ENCODE assay signal across 36 mouse cellular contexts in genomic region chr7:81847010-81847409, GRCm38 (mm10). TPM values are rescaled to one million over a fixed set of nuclear protein-coding genes. Genes with fewer than 3 reads are reported as not detected.
A peak's percentile ranks its signal among the peaks of the same experiment; 100 is the strongest.
DNase-seq lines count a peak whose midpoint lies in the region; ATAC-seq and TF ChIP-seq lines count a peak whose summit lies in the region.
"Had no signal": no experiment of that assay in that cellular context is flagged by ENCODE, and none has a peak within 500 bp of the region (broad histone marks: within the 10 kb centered on the region; RNA-seq: fewer than 3 reads in every experiment).

No protein-coding gene starts in this region.

- H3K9me3 ChIP-seq in embryonic facial prominence, embryonic 11.5 days (replicated peaks; ENCODE audit: control insufficient read depth, low read length): no peaks in the 10 kb centered on the region
- H3K9me3 ChIP-seq in embryonic facial prominence, embryonic 10.5 days: no peaks in the 10 kb centered on the region
- no peaks in the 10 kb centered on the region for H3K9me3 ChIP-seq in heart, embryonic 12.5 days (replicated peaks)
- H3K9me3 ChIP-seq in midbrain, postnatal 0 days (ENCODE audit: low read length): no peaks in the 10 kb centered on the region
- no peaks in the 10 kb centered on the region for H3K9me3 ChIP-seq in midbrain, embryonic 14.5 days (ENCODE audit: control insufficient read depth, low read length)
- H3K9me3 ChIP-seq: embryonic facial prominence, embryonic 12.5 days; heart, embryonic 15.5 days; limb, embryonic 15.5 days; midbrain, embryonic 15.5 days; neural tube, embryonic 15.5 days had no signal

- WGBS in embryonic facial prominence, embryonic 11.5 days: 28% methylated on average over 8 of the region's 8 CpGs
- 34% methylated on average over 8 of the region's 8 CpGs for WGBS in embryonic facial prominence, embryonic 10.5 days
- WGBS in heart, embryonic 12.5 days: 38% methylated on average over 8 of the region's 8 CpGs
- WGBS in midbrain, postnatal 0 days: 39% methylated on average over 8 of the region's 8 CpGs
- 44% methylated on average over 8 of the region's 8 CpGs for WGBS in midbrain, embryonic 14.5 days

- H3K27ac ChIP-seq in embryonic facial prominence, embryonic 11.5 days (replicated peaks; ENCODE audit: low read depth, low read length): no peak overlapping the region
- no peak overlapping the region for H3K27ac ChIP-seq in embryonic facial prominence, embryonic 10.5 days (replicated peaks)
- H3K27ac ChIP-seq in heart, embryonic 12.5 days (ENCODE audit: poor library complexity, severe bottlenecking): no peak overlapping the region
- H3K27ac ChIP-seq in midbrain, postnatal 0 days (ENCODE audit: low read depth, low read length): no peak overlapping the region
- no peak overlapping the region for H3K27ac ChIP-seq in midbrain, embryonic 14.5 days (replicated peaks; ENCODE audit: low read depth, low read length)
- H3K27ac ChIP-seq: embryonic facial prominence, embryonic 12.5 days; heart, embryonic 15.5 days; kidney, postnatal 0 days; limb, embryonic 15.5 days; liver, embryonic 14.5 days; midbrain, embryonic 15.5 days; neural tube, embryonic 15.5 days had no signal

- no peak for TF ChIP-seq CTCF in midbrain, postnatal 0 days (IDR thresholded peaks at IDR 0.05)

- ATAC-seq in embryonic facial prominence, embryonic 11.5 days (replicated peaks; ENCODE audit: insufficient number of reproducible peaks, low FRiP score, low TSS enrichment, low read depth): no peak
- ATAC-seq in heart, embryonic 12.5 days (ENCODE audit: insufficient number of reproducible peaks, low FRiP score): no peak
- no peak for ATAC-seq in midbrain, postnatal 0 days (ENCODE audit: low FRiP score)
- no peak for ATAC-seq in midbrain, embryonic 14.5 days (ENCODE audit: low FRiP score, low TSS enrichment)
- ATAC-seq: CD4-positive, CD25-positive, alpha-beta regulatory T cell, adult 4 months; midbrain, embryonic 15.5 days had no signal

- no peak overlapping the region for H3K4me3 ChIP-seq in embryonic facial prominence, embryonic 11.5 days (ENCODE audit: low read depth, low read length)
- H3K4me3 ChIP-seq in embryonic facial prominence, embryonic 10.5 days: no peak overlapping the region
- no peak overlapping the region for H3K4me3 ChIP-seq in heart, embryonic 12.5 days
- no peak overlapping the region for H3K4me3 ChIP-seq in midbrain, postnatal 0 days (ENCODE audit: low read depth, low read length)
- H3K4me3 ChIP-seq in midbrain, embryonic 14.5 days (replicated peaks; ENCODE audit: low read depth, low read length): no peak overlapping the region
- H3K4me3 ChIP-seq: embryonic facial prominence, embryonic 12.5 days; erythroblast, embryonic 14.5 days; heart, embryonic 15.5 days; limb, embryonic 15.5 days; megakaryocyte, embryonic 14.5 days; midbrain, embryonic 15.5 days; myocyte; neural tube, embryonic 15.5 days had no signal

- no peak overlapping the region for H3K9ac ChIP-seq in embryonic facial prominence, embryonic 11.5 days (replicated peaks; ENCODE audit: low read length)
- H3K9ac ChIP-seq in heart, embryonic 12.5 days: no peak overlapping the region
- no peak overlapping the region for H3K9ac ChIP-seq in midbrain, postnatal 0 days (replicated peaks; ENCODE audit: low read length, poor library complexity, severe bottlenecking)
- H3K9ac ChIP-seq in midbrain, embryonic 14.5 days (replicated peaks; ENCODE audit: low read length): no peak overlapping the region
- H3K9ac ChIP-seq: embryonic facial prominence, embryonic 12.5 days; heart, embryonic 15.5 days; limb, embryonic 15.5 days; liver, embryonic 14.5 days; lung, embryonic 14.5 days; midbrain, embryonic 15.5 days; neural tube, embryonic 15.5 days had no signal

- no peaks in the 10 kb centered on the region for H3K4me1 ChIP-seq in embryonic facial prominence, embryonic 11.5 days (ENCODE audit: control insufficient read depth, insufficient read depth, low read length)
- H3K4me1 ChIP-seq in embryonic facial prominence, embryonic 10.5 days: peaks cover 31% of the 10 kb centered on the region
- peaks cover 10% of the 10 kb centered on the region for H3K4me1 ChIP-seq in heart, embryonic 12.5 days (replicated peaks)
- no peaks in the 10 kb centered on the region for H3K4me1 ChIP-seq in midbrain, postnatal 0 days (ENCODE audit: insufficient read depth, low read length)
- H3K4me1 ChIP-seq in midbrain, embryonic 14.5 days (ENCODE audit: control insufficient read depth, insufficient read depth, low read length): no peaks in the 10 kb centered on the region
- H3K4me1 ChIP-seq: limb, embryonic 15.5 days; midbrain, embryonic 15.5 days; neural tube, embryonic 15.5 days had no signal

- no peak overlapping the region for H3K4me2 ChIP-seq in embryonic facial prominence, embryonic 11.5 days (ENCODE audit: low read depth, low read length)
- H3K4me2 ChIP-seq in heart, embryonic 12.5 days: no peak overlapping the region
- H3K4me2 ChIP-seq in midbrain, postnatal 0 days (ENCODE audit: low read depth, low read length, poor library complexity, severe bottlenecking): no peak overlapping the region
- no peak overlapping the region for H3K4me2 ChIP-seq in midbrain, embryonic 14.5 days (ENCODE audit: low read length)
- H3K4me2 ChIP-seq: embryonic facial prominence, embryonic 12.5 days; heart, embryonic 15.5 days; limb, embryonic 15.5 days; lung, embryonic 14.5 days; midbrain, embryonic 15.5 days; neural tube, embryonic 15.5 days had no signal

- peak; percentile 46 for DNase-seq in embryonic facial prominence, embryonic 11.5 days (ENCODE audit: low spot score)
- DNase-seq in embryonic facial prominence, embryonic 10.5 days (ENCODE audit: low spot score): no peak
- DNase-seq in heart, adult 11 months: peak; percentile 55
- DNase-seq in midbrain, postnatal 0 days (ENCODE audit: low spot score): peak; percentile 54
- DNase-seq in midbrain, embryonic 14.5 days: no peak
- DNase-seq in embryo, embryonic 11 days: peak; percentile 24
- DNase-seq in cerebellum, adult 11 months: no peak
- DNase-seq: gastrocnemius, postnatal 10 days; heart, adult 18-20 months; kidney, adult 2 months; lung, embryonic 14.5 days; lung, postnatal 36 days; thymus, adult 18-20 months; thymus, postnatal 36 days had no signal

- no peaks in the 10 kb centered on the region for H3K36me3 ChIP-seq in embryonic facial prominence, embryonic 11.5 days (replicated peaks; ENCODE audit: control insufficient read depth, insufficient read depth, low read depth, low read length)
- no peaks in the 10 kb centered on the region for H3K36me3 ChIP-seq in embryonic facial prominence, embryonic 10.5 days (replicated peaks)
- no peaks in the 10 kb centered on the region for H3K36me3 ChIP-seq in heart, embryonic 12.5 days
- H3K36me3 ChIP-seq in midbrain, postnatal 0 days (ENCODE audit: insufficient read depth, low read length): no peaks in the 10 kb centered on the region
- no peaks in the 10 kb centered on the region for H3K36me3 ChIP-seq in midbrain, embryonic 14.5 days (ENCODE audit: control insufficient read depth, insufficient read depth, low read length)
- H3K36me3 ChIP-seq: embryonic facial prominence, embryonic 12.5 days; heart, embryonic 15.5 days; limb, embryonic 15.5 days; midbrain, embryonic 15.5 days; neural tube, embryonic 15.5 days had no signal

- H3K27me3 ChIP-seq in embryonic facial prominence, embryonic 11.5 days (ENCODE audit: control insufficient read depth, insufficient read depth, low read length): no peaks in the 10 kb centered on the region
- no peaks in the 10 kb centered on the region for H3K27me3 ChIP-seq in embryonic facial prominence, embryonic 10.5 days (replicated peaks; ENCODE audit: low read depth, poor library complexity, severe bottlenecking)
- no peaks in the 10 kb centered on the region for H3K27me3 ChIP-seq in heart, embryonic 12.5 days (replicated peaks)
- no peaks in the 10 kb centered on the region for H3K27me3 ChIP-seq in midbrain, postnatal 0 days (ENCODE audit: insufficient read depth, low read length)
- H3K27me3 ChIP-seq in midbrain, embryonic 14.5 days (ENCODE audit: control insufficient read depth, insufficient read depth, low read length): no peaks in the 10 kb centered on the region
- H3K27me3 ChIP-seq: embryonic facial prominence, embryonic 12.5 days; heart, embryonic 15.5 days; limb, embryonic 15.5 days; midbrain, embryonic 15.5 days; neural tube, embryonic 15.5 days had no signal

RNA-seq across cellular contexts. Expression of gene Gm10160, which starts 8.6 kb away (rescaled TPM):
- not detected in 2 replicates for polyA plus RNA-seq in embryonic facial prominence, embryonic 11.5 days (2014; fragmentation: Nextera tagmentation; extraction: Ambion mirVana)
- polyA plus RNA-seq in embryonic facial prominence, embryonic 10.5 days (2016; fragmentation: Nextera tagmentation; extraction: Ambion mirVana): not detected in 2 replicates
- not detected in 2 replicates for polyA plus RNA-seq in heart, embryonic 12.5 days (2016; fragmentation: Nextera tagmentation; extraction: Ambion mirVana)
- total RNA-seq in midbrain, postnatal 0 days (2014; rRNA removed): not detected in 2 replicates
- polyA plus RNA-seq in midbrain, postnatal 0 days (2015; fragmentation: Nextera tagmentation; extraction: Ambion mirVana): not detected in 2 replicates
- polyA plus RNA-seq in midbrain, embryonic 14.5 days (2014; fragmentation: Nextera tagmentation; extraction: Ambion mirVana): not detected in 2 replicates
- total RNA-seq: adrenal gland, postnatal 4 days; gastrocnemius, postnatal 10 days; heart, adult 18-20 months; hematopoietic stem cell, adult 5-6 weeks; layer of hippocampus, postnatal 10 days; left cerebral cortex, adult 8-10 months; left cerebral cortex, postnatal 4 days had no signal
- polyA plus RNA-seq: CD4-positive, CD25-positive, alpha-beta regulatory T cell, adult 4 months; cerebellum, adult 2 months; embryonic facial prominence, embryonic 12.5 days; erythroblast, embryonic 14.5 days; heart, embryonic 15.5 days; intestine, embryonic 14.5 days; kidney, adult 2 months; kidney, postnatal 0 days; large intestine, adult 2 months; limb, embryonic 15.5 days; liver, embryonic 14.5 days; lung, embryonic 14.5 days; midbrain, embryonic 15.5 days; myocyte; neural tube, embryonic 15.5 days; small intestine, adult 2 months; stomach, embryonic 16.5 days had no signal

RNA-seq across cellular contexts. Expression of gene Tm6sf1, which starts 11.8 kb away (rescaled TPM):
- 11.2 and 13.5 TPM in 2 replicates for polyA plus RNA-seq in embryonic facial prominence, embryonic 11.5 days (2014; fragmentation: Nextera tagmentation; extraction: Ambion mirVana)
- polyA plus RNA-seq in embryonic facial prominence, embryonic 10.5 days (2016; fragmentation: Nextera tagmentation; extraction: Ambion mirVana): 10.7 and 12.2 TPM in 2 replicates
- polyA plus RNA-seq in heart, embryonic 12.5 days (2016; fragmentation: Nextera tagmentation; extraction: Ambion mirVana): 25.0 and 26.8 TPM in 2 replicates
- total RNA-seq in midbrain, postnatal 0 days (2014; rRNA removed): 8.7 and 15.2 TPM in 2 replicates
- 7.9 and 9.8 TPM in 2 replicates for polyA plus RNA-seq in midbrain, postnatal 0 days (2015; fragmentation: Nextera tagmentation; extraction: Ambion mirVana)
- 6.7 and 10.9 TPM in 2 replicates for polyA plus RNA-seq in midbrain, embryonic 14.5 days (2014; fragmentation: Nextera tagmentation; extraction: Ambion mirVana)

RNA-seq across cellular contexts. Expression of gene Btbd1, which starts 17.8 kb away (rescaled TPM):
- polyA plus RNA-seq in embryonic facial prominence, embryonic 11.5 days (2014; fragmentation: Nextera tagmentation; extraction: Ambion mirVana): 80.8 and 92.4 TPM in 2 replicates
- 56.2 and 58.9 TPM in 2 replicates for polyA plus RNA-seq in embryonic facial prominence, embryonic 10.5 days (2016; fragmentation: Nextera tagmentation; extraction: Ambion mirVana)
- polyA plus RNA-seq in heart, embryonic 12.5 days (2016; fragmentation: Nextera tagmentation; extraction: Ambion mirVana): 111 and 114 TPM in 2 replicates
- 112 and 127 TPM in 2 replicates for total RNA-seq in midbrain, postnatal 0 days (2014; rRNA removed)
- 85.4 and 92.5 TPM in 2 replicates for polyA plus RNA-seq in midbrain, postnatal 0 days (2015; fragmentation: Nextera tagmentation; extraction: Ambion mirVana)
- 87.9 and 134 TPM in 2 replicates for polyA plus RNA-seq in midbrain, embryonic 14.5 days (2014; fragmentation: Nextera tagmentation; extraction: Ambion mirVana)

RNA-seq across cellular contexts. Expression of gene 3110040N11Rik, which starts 57.7 kb away (rescaled TPM):
- polyA plus RNA-seq in embryonic facial prominence, embryonic 11.5 days (2014; fragmentation: Nextera tagmentation; extraction: Ambion mirVana): 47.3 and 58.5 TPM in 2 replicates
- 42.6 and 50.2 TPM in 2 replicates for polyA plus RNA-seq in embryonic facial prominence, embryonic 10.5 days (2016; fragmentation: Nextera tagmentation; extraction: Ambion mirVana)
- 36.8 and 37.5 TPM in 2 replicates for polyA plus RNA-seq in heart, embryonic 12.5 days (2016; fragmentation: Nextera tagmentation; extraction: Ambion mirVana)
- 34.7 and 48.7 TPM in 2 replicates for total RNA-seq in midbrain, postnatal 0 days (2014; rRNA removed)
- 51.3 and 54.6 TPM in 2 replicates for polyA plus RNA-seq in midbrain, postnatal 0 days (2015; fragmentation: Nextera tagmentation; extraction: Ambion mirVana)
- 48.8 and 57.5 TPM in 2 replicates for polyA plus RNA-seq in midbrain, embryonic 14.5 days (2014; fragmentation: Nextera tagmentation; extraction: Ambion mirVana)

Comparison
In these comparisons a context has a peak if more than half of its experiments do, and no peak if none do; other contexts are left out.
1. DNase-seq: peak in embryonic facial prominence, embryonic 11.5 days (single experiment), heart, adult 11 months (single experiment), midbrain, postnatal 0 days (single experiment) and embryo, embryonic 11 days (single experiment); none in embryonic facial prominence, embryonic 10.5 days (single experiment), midbrain, embryonic 14.5 days (single experiment) and cerebellum, adult 11 months (single experiment).